ENCODE assay signal across 9 mouse cellular contexts in genomic region chr6:113392387-113393071, GRCm38 (mm10). TPM values are rescaled to one million over a fixed set of nuclear protein-coding genes. Genes with fewer than 3 reads are reported as not detected.
DNase-seq lines count a peak whose midpoint lies in the region; ATAC-seq lines count a peak whose summit lies in the region.
"Had no signal": no experiment of that assay in that cellular context is flagged by ENCODE, and none has a peak within 500 bp of the region (broad histone marks: within the 10 kb centered on the region; RNA-seq: fewer than 3 reads in every experiment).

No protein-coding gene starts in this region.

- peak; percentile 71 to 73 for DNase-seq in cerebellum, postnatal 10 days
- DNase-seq in frontal cortex, postnatal 36 days (ENCODE audit: low spot score in 2 of 2): peak; percentile 44 to 45
- DNase-seq in left cerebral cortex, postnatal 14 days (ENCODE audit: low spot score in 2 of 2): peak; percentile 29 to 49
- peak; percentile 51 to 53 for DNase-seq in lung, postnatal 4 days
- peak; percentile 50 to 58 for DNase-seq in right cerebral cortex, adult 2 months (ENCODE audit: low spot score in 2 of 2)
- DNase-seq in thymus, postnatal 10 days (ENCODE audit: low spot score in 2 of 2): no peak

- WGBS in hindbrain, embryonic 15.5 days: under 1% methylated on average over 51 of the region's 51 CpGs

- no peaks in the 10 kb centered on the region for H3K27me3 ChIP-seq in hindbrain, embryonic 15.5 days
- H3K27me3 ChIP-seq: Patski had no signal

- H3K4me3 ChIP-seq in hindbrain, embryonic 15.5 days: peak overlapping the region; percentile 41

- peak overlapping the region; percentile 55 for H3K9ac ChIP-seq in hindbrain, embryonic 15.5 days

- peaks cover 36% of the 10 kb centered on the region for H3K36me3 ChIP-seq in hindbrain, embryonic 15.5 days

- peak; percentile 17 for ATAC-seq in activated CD4-positive, CD25-positive, alpha-beta regulatory T cell, adult 4 months
- peak; percentile 92 for ATAC-seq in hindbrain, embryonic 15.5 days (ENCODE audit: low FRiP score, low read depth)
- ATAC-seq: Patski had no signal

- peak overlapping the region; percentile 82 for H3K27ac ChIP-seq in hindbrain, embryonic 15.5 days (replicated peaks)

- H3K4me1 ChIP-seq in hindbrain, embryonic 15.5 days (replicated peaks): peaks cover 9% of the 10 kb centered on the region

- intact Hi-C loops in left cerebral cortex, postnatal 14 days (cut with DNase I): no loop called here

- peak overlapping the region; percentile 80 for H3K4me2 ChIP-seq in hindbrain, embryonic 15.5 days

- H3K9me3 ChIP-seq in hindbrain, embryonic 15.5 days: no peaks in the 10 kb centered on the region

RNA-seq across cellular contexts. Expression of gene Ttll3, which starts 3.5 kb away (rescaled TPM):
- polyA plus RNA-seq in activated CD4-positive, CD25-positive, alpha-beta regulatory T cell, adult 4 months (2017; shearing (Covaris generic)): 10 to 100 TPM; 10.6 to 15.3 TPM
- 11.1 and 11.3 TPM in 2 replicates for polyA plus RNA-seq in hindbrain, embryonic 15.5 days (2015; fragmentation: Nextera tagmentation; extraction: Ambion mirVana)
- total RNA-seq in left cerebral cortex, postnatal 14 days (2021): 1 to 10 TPM; 6.5 to 7.8 TPM

RNA-seq across cellular contexts. Expression of gene Arpc4, which starts 14.6 kb away (rescaled TPM):
- polyA plus RNA-seq in activated CD4-positive, CD25-positive, alpha-beta regulatory T cell, adult 4 months (2017; shearing (Covaris generic)): 100 to 1,000 TPM; 658 to 920 TPM
- polyA plus RNA-seq in hindbrain, embryonic 15.5 days (2015; fragmentation: Nextera tagmentation; extraction: Ambion mirVana): 413 and 423 TPM in 2 replicates
- total RNA-seq in left cerebral cortex, postnatal 14 days (2021): 100 to 1,000 TPM; 285 to 296 TPM

RNA-seq across cellular contexts. Expression of gene Tada3, which starts 14.8 kb away (rescaled TPM):
- 10 to 100 TPM; 32.8 to 49.4 TPM for polyA plus RNA-seq in activated CD4-positive, CD25-positive, alpha-beta regulatory T cell, adult 4 months (2017; shearing (Covaris generic))
- 70.7 and 77.5 TPM in 2 replicates for polyA plus RNA-seq in hindbrain, embryonic 15.5 days (2015; fragmentation: Nextera tagmentation; extraction: Ambion mirVana)
- 10 to 100 TPM; 48.6 to 56.8 TPM for total RNA-seq in left cerebral cortex, postnatal 14 days (2021)

RNA-seq across cellular contexts. Expression of gene Rpusd3, which starts 26.6 kb away (rescaled TPM):
- polyA plus RNA-seq in activated CD4-positive, CD25-positive, alpha-beta regulatory T cell, adult 4 months (2017; shearing (Covaris generic)): 10 to 100 TPM in 1 of 2 experiments, 1 to 10 TPM in 1; 5.4 to 18.7 TPM
- 18.7 and 23.3 TPM in 2 replicates for polyA plus RNA-seq in hindbrain, embryonic 15.5 days (2015; fragmentation: Nextera tagmentation; extraction: Ambion mirVana)
- total RNA-seq in left cerebral cortex, postnatal 14 days (2021): 10 to 100 TPM; 13.4 to 16.5 TPM

RNA-seq across cellular contexts. Expression of gene Cidec, which starts 43.0 kb away (rescaled TPM):
- polyA plus RNA-seq in activated CD4-positive, CD25-positive, alpha-beta regulatory T cell, adult 4 months (2017; shearing (Covaris generic)): not detected
- not detected in 2 replicates for polyA plus RNA-seq in hindbrain, embryonic 15.5 days (2015; fragmentation: Nextera tagmentation; extraction: Ambion mirVana)
- not detected for total RNA-seq in left cerebral cortex, postnatal 14 days (2021)
- polyA plus RNA-seq: Patski had no signal

Comparison
In these comparisons a context has a peak if more than half of its experiments do, and no peak if none do; other contexts are left out.
1. DNase-seq: peak in cerebellum, postnatal 10 days (2 of 2), frontal cortex, postnatal 36 days (2 of 2), left cerebral cortex, postnatal 14 days (2 of 2), lung, postnatal 4 days (2 of 2) and right cerebral cortex, adult 2 months (2 of 2); none in thymus, postnatal 10 days (0 of 2).